Mouse (Mus musculus): Measurements from ENCODE around the gene Mrm2. TPM values are rescaled to one million over a fixed set of nuclear protein-coding genes. Genes with fewer than 3 reads are reported as not detected.

The Mrm2 gene
- polyA plus RNA-seq, 1 experiment from 2014 or later = 19.0 TPM

DNA sequence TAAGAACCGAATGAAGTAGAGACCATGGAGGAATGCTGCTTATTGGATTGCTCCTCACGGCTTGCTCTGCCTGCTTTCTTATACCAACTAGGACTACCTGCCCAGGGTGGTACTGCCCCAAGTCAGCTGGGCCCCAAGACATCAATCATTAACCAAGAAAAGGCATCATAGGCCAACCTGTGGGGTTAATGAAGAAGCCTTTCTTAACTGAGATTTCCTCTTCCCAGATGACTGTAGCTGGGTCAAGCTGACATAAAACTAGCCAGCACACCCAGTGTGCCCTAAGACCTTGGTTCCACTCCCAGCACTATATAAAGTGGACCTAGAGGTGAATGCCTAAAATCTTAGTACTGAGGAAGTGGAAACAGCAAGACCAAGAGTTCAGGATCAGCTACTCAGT is 42.5 kb downstream of the Mrm2 start:
- ATAC-seq = no peak
- Histone ChIP-seq H3K4me2 (replicated peaks) (no peak overlapping the region), H3K27me3 (replicated peaks) (no peaks in the 10 kb centered on the region), H3K27ac (no peak overlapping the region), H3K4me3 (replicated peaks) (no peak overlapping the region), H3K4me1 (replicated peaks) (no peaks in the 10 kb centered on the region), H3K9me3 (no peaks in the 10 kb centered on the region), H3K36me3 (peaks cover 17% of the 10 kb centered on the region; the same call in 1 of the 2 replicates), H3K9ac (no peak overlapping the region)
- WGBS = 96% methylated on average over 2 of the region's 2 CpGs

DNA sequence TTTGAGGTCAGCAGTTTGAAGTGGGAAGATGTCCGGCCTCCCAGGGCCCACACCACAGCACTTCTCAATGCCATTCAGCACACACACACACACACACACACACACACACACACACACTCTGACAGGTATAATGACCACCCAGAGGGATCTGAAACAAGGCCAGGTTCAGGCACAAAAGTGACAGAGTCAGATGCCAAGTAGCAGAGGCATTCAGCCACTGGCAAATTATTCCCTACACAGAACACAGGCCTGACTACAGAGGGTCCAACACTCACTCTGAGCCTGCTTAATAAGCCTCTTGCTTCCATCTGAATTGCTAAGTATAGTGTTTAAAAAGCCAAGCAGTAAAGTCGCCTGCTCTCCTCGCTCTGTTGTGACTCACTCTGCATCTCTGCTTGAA is 43.4 kb downstream of the Mrm2 start:
- 0 out of 2 replicates have a peak, but pooled peaks cover 13% of the 10 kb centered on the region for H3K36me3 ChIP-seq
- H3K9me3 ChIP-seq = no peaks in the 10 kb centered on the region
- no peaks in the 10 kb centered on the region for H3K27me3 ChIP-seq (replicated peaks)
- no peak overlapping the region for H3K4me2 ChIP-seq (replicated peaks)
- H3K27ac ChIP-seq = no peak overlapping the region
- ATAC-seq = no peak
- 87% methylated on average over 3 of the region's 3 CpGs for WGBS
- no peak overlapping the region for H3K4me3 ChIP-seq (replicated peaks)
- no peaks in the 10 kb centered on the region for H3K4me1 ChIP-seq (replicated peaks)
- H3K9ac ChIP-seq = no peak overlapping the region

DNA sequence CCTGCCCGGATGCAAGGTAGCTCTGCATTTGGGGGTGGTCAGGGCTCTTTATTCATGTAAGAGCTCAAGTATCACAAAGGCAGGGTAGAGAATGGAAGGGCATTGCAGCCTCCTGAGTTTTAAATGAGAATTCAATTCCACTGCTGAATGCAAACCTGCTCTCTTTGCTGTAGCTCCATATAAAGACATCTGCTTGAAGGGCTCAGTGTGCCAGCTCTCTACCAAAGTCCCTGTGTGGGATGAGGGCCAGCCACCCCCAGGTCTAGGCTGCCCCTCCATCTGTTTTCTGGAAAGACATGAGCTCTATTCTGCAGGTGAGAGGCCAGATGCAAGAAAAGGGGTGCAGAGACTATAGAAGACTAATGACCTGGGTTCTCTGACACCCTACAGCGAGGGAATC is 46.9 kb downstream of the Mrm2 start:
- Histone ChIP-seq H3K36me3 (0 out of 2 replicates have a peak, but pooled peaks cover 13% of the 10 kb centered on the region), H3K9ac (no peak overlapping the region), H3K27me3 (replicated peaks) (no peaks in the 10 kb centered on the region), H3K4me3 (replicated peaks) (no peak overlapping the region), H3K27ac (no peak overlapping the region), H3K9me3 (no peaks in the 10 kb centered on the region), H3K4me1 (replicated peaks) (no peaks in the 10 kb centered on the region), H3K4me2 (replicated peaks) (no peak overlapping the region)
- no peak for ATAC-seq
- WGBS = 84% methylated on average over 2 of the region's 2 CpGs

DNA sequence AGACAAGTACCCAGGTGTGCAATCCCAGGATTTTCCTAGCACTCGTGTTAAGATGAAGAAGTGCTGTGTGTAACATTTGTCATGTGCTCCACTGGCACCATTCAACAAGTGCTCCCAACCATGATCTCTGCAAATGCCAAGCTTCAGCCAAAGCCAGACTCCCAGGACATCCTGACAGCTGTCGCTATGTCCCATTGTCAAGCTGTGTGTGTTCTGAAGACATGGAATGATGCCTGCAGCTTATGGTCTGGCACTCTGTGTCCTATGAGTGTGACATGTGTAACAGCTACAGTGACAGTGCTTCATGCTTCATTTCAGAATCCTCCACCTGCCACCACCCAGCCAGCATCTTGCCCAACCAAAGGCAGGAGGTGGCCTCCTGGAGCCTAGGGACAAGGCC is 47.7 kb downstream of the Mrm2 start:
- 93% methylated on average over 2 of the region's 2 CpGs for WGBS
- no peak overlapping the region for H3K4me2 ChIP-seq (replicated peaks)
- H3K36me3 ChIP-seq = 0 out of 2 replicates have a peak, but pooled peaks cover 10% of the 10 kb centered on the region
- no peaks in the 10 kb centered on the region for H3K4me1 ChIP-seq (replicated peaks)
- no peak overlapping the region for H3K4me3 ChIP-seq (replicated peaks)
- H3K27me3 ChIP-seq (replicated peaks) = no peaks in the 10 kb centered on the region
- no peak overlapping the region for H3K9ac ChIP-seq
- no peak overlapping the region for H3K27ac ChIP-seq
- H3K9me3 ChIP-seq = no peaks in the 10 kb centered on the region
- ATAC-seq = no peak

DNA sequence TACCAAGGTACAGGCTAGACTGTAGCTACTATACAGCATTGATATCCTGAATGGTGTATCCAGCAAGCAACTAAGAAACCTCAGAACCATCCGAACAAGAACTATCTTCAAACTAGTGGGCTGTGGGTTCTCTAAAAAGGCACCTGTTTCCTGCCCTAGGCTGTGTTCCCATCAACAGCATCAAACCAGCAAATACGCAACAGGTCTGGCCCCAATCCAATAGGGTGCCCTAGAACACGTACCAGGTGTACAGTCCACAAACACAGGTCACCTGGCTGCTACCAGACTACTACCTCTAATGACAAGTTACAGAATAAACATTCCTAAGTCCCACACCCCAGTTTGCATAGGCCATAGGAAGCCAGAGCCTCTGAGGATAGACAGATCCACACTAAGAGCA is 48.8 kb downstream of the Mrm2 start:
- Histone ChIP-seq H3K4me1 (replicated peaks) (no peaks in the 10 kb centered on the region), H3K36me3 (0 out of 2 replicates have a peak, but pooled peaks cover 4% of the 10 kb centered on the region), H3K27me3 (replicated peaks) (no peaks in the 10 kb centered on the region), H3K4me2 (replicated peaks) (no peak overlapping the region), H3K27ac (no peak overlapping the region), H3K9ac (no peak overlapping the region), H3K9me3 (no peaks in the 10 kb centered on the region), H3K4me3 (replicated peaks) (no peak overlapping the region)
- no peak for ATAC-seq
- 92% methylated on average over 3 of the region's 3 CpGs for WGBS

DNA sequence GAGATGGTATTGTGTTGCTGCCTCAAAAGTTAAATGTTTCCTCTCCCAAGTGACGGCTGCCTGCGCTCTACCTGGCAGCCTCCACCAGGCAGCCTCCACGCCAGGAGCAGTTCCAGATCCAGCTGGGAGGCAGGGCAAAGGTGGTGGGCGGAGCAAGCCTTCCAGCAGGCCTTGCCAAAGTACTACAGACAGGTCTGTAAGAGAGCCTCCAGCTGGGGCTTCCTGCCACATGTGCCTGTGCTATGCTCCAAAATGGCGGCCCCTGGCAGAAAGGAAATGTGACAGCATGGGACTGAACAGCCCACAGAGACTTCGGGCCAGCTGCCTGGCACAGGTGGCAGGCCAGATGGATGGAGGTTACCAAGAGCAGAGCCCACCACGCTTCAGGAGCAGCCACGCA is 49.3 kb downstream of the Mrm2 start:
- H3K9ac ChIP-seq = no peak overlapping the region
- H3K27ac ChIP-seq = no peak overlapping the region
- H3K4me1 ChIP-seq (replicated peaks) = no peaks in the 10 kb centered on the region
- no peaks in the 10 kb centered on the region for H3K9me3 ChIP-seq
- 71% methylated on average over 8 of the region's 8 CpGs for WGBS
- ATAC-seq = 0 out of 2 replicates have a peak, but pooled peaks have one; percentile 34
- H3K4me3 ChIP-seq (replicated peaks) = no peak overlapping the region
- H3K27me3 ChIP-seq (replicated peaks) = no peaks in the 10 kb centered on the region
- H3K4me2 ChIP-seq (replicated peaks) = no peak overlapping the region
- 0 out of 2 replicates have a peak, but pooled peaks cover 4% of the 10 kb centered on the region for H3K36me3 ChIP-seq

DNA sequence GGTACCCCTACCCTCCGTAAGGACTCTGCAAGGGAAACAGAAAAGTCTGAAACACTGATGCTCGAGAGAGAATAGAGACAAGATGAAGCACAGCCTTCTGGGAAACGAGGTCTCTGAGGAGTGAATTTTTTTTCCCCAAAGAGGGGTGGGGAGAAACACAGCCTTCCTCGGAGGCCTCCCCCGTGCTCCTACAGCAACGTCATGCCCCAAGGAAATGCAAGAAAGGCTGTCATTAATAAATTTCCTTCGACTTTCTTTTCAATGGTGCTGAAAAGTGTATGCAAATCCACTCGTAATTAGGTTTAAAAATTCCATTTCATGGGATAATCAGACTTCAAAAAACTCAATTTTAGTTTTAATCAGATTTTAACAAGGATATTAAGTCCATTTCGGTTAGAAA is 51.5 kb downstream of the Mrm2 start:
- no peak overlapping the region for H3K4me2 ChIP-seq (replicated peaks)
- no peak overlapping the region for H3K9ac ChIP-seq
- no peaks in the 10 kb centered on the region for H3K9me3 ChIP-seq
- no peak overlapping the region for H3K4me3 ChIP-seq (replicated peaks)
- no peaks in the 10 kb centered on the region for H3K27me3 ChIP-seq (replicated peaks)
- ATAC-seq = no peak
- 82% methylated on average over 9 of the region's 9 CpGs for WGBS
- 0 out of 2 replicates have a peak, but pooled peaks cover 4% of the 10 kb centered on the region for H3K36me3 ChIP-seq
- H3K27ac ChIP-seq = no peak overlapping the region
- H3K4me1 ChIP-seq (replicated peaks) = no peaks in the 10 kb centered on the region

Other genes starting within 250 kb of the Mrm2 start
- 34.7 and 38.0 TPM in 2 replicates for gene Mad1l1, start 10.3 kb downstream of the Mrm2 start, polyA plus RNA-seq (2015; fragmentation: Nextera tagmentation; extraction: Ambion mirVana)
- gene Nudt1, start 10.2 kb downstream of the Mrm2 start, polyA plus RNA-seq (2015; fragmentation: Nextera tagmentation; extraction: Ambion mirVana) = 48.5 and 52.5 TPM in 2 replicates
- gene Snx8, start 57.4 kb upstream of the Mrm2 start, polyA plus RNA-seq (2015; fragmentation: Nextera tagmentation; extraction: Ambion mirVana) = 23.0 and 27.2 TPM in 2 replicates
- gene Eif3b, start 87.4 kb upstream of the Mrm2 start, polyA plus RNA-seq (2015; fragmentation: Nextera tagmentation; extraction: Ambion mirVana) = 127 and 142 TPM in 2 replicates
- gene Gm4869, start 113.7 kb upstream of the Mrm2 start, polyA plus RNA-seq (2015; fragmentation: Nextera tagmentation; extraction: Ambion mirVana) = not detected in 2 replicates
- 19.8 and 21.3 TPM in 2 replicates for gene Chst12, start 173.7 kb upstream of the Mrm2 start, polyA plus RNA-seq (2015; fragmentation: Nextera tagmentation; extraction: Ambion mirVana)
- 0.49 and 0.58 TPM in 2 replicates for gene Grifin, start 233.2 kb upstream of the Mrm2 start, polyA plus RNA-seq (2015; fragmentation: Nextera tagmentation; extraction: Ambion mirVana)

Measured in intestine, embryonic 15.5 days (tissue).